Mouse (Mus musculus): Measurements from ENCODE around the gene Cxcr4. TPM values are rescaled to one million over a fixed set of nuclear protein-coding genes. Genes with fewer than 3 reads are reported as not detected.
A peak's percentile ranks its signal among the peaks of the same experiment; 100 is the strongest.

The Cxcr4 gene
- 10 to 100 TPM; 15.7 to 17.1 TPM for total RNA-seq (2021)
- long read RNA-seq, experiment 1, result 0 reads
- long read RNA-seq, experiment 2, result 0 reads

- DNase-seq, result peak; percentile 83
- intact Hi-C loops (cut with DNase I; ENCODE audit: low total_unique reads), result loop anchor here (5.0 kb wide), 1 partner anchor 230 kb away; no protein-coding TSS in a partner anchor
Observed at GRCm38 (mm10) chr1:128592211-128592741, at the start of gene Cxcr4. Gene Cxcr4, minus strand, starts transcription at chr1:128592293.

DNA sequence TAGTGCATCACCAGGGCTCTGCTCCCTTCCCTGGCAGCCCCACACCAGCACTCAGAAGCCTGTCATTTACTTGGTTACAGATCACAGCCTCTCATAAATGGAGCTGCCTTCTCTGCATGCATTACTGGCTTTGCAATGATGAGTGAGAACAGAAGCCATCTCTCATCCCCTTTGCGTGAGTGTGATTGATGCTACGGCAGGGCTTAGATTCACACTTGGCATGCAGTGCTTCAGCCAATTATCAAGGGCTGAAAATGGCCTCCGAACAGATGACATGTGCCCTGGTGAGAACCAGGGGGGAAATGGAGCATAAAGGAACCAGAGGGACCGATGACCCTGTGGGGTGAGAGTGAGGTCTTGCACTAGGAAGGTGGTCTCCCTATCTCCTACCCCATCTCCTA, 47.6 kb upstream of the Cxcr4 start:
- intact Hi-C loops (cut with DNase I; ENCODE audit: low total_unique reads), result no loop called here
- no peak for DNase-seq

GRCm38 (mm10) chr1:128637230-128637740, 45.2 kb upstream of the Cxcr4 start:
- intact Hi-C loops (cut with DNase I; ENCODE audit: low total_unique reads), result no loop called here
- no peak for DNase-seq

- intact Hi-C loops (cut with DNase I; ENCODE audit: low total_unique reads), result no loop called here
- DNase-seq, result no peak
Observed at GRCm38 (mm10) chr1:128636258-128637229, 44.5 kb upstream of the Cxcr4 start.

- intact Hi-C loops (cut with DNase I; ENCODE audit: low total_unique reads), result no loop called here
- no peak for DNase-seq
Observed at GRCm38 (mm10) chr1:128633711-128634379, 41.8 kb upstream of the Cxcr4 start.

DNA sequence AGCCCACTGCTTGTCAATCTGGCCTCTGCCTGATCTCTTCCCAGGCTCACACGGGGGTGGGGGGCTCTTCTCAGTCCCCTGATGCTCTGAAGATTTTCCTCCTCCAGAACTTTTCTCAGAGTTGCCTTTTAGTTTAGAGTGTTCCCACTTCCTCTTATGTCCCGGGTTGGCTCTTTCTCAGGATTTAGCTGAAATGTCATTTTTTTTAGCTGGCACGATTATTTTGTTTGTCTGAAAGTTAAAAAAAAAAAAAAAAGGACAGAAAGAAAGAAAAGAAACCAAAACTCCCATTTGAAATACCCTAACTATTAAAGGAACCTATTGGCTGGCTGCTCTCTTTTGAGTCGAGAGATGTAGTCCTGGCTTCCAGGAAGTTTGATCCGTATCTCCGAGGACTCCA, 40.4 kb upstream of the Cxcr4 start:
- no peak for DNase-seq
- intact Hi-C loops (cut with DNase I; ENCODE audit: low total_unique reads), result no loop called here

DNA sequence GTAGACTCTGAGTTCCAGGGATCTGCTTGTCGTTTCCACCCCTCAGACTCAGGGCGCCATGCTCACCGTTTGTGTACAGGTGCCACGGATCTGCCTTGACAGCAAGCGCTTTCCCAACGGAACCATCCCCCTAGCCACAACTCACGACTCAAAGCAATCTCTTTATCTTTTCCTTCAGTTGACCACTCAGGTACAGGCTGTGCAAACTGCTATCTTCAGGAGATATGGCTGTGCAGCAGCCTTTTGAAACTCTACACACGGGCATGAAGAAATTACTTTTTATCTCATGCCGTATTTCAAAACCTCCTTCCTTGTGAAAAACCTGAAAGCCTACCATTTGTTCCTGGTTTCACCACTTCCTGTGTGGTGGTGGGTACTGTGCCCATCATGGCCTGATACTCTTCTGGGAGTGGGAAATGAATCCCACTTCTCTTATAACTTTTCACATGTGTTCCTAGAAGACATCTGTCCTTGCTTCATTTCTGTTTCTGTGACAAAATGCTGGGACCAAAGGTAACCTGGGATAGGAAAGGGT, 34.1 kb upstream of the Cxcr4 start:
- intact Hi-C loops (cut with DNase I; ENCODE audit: low total_unique reads), result no loop called here
- no peak for DNase-seq

GRCm38 (mm10) chr1:128623594-128623887, 31.4 kb upstream of the Cxcr4 start:
- intact Hi-C loops (cut with DNase I; ENCODE audit: low total_unique reads), result no loop called here
- no peak for DNase-seq

GRCm38 (mm10) chr1:128622867-128623593, 30.9 kb upstream of the Cxcr4 start:
- DNase-seq, result no peak
- intact Hi-C loops (cut with DNase I; ENCODE audit: low total_unique reads), result no loop called here

DNA sequence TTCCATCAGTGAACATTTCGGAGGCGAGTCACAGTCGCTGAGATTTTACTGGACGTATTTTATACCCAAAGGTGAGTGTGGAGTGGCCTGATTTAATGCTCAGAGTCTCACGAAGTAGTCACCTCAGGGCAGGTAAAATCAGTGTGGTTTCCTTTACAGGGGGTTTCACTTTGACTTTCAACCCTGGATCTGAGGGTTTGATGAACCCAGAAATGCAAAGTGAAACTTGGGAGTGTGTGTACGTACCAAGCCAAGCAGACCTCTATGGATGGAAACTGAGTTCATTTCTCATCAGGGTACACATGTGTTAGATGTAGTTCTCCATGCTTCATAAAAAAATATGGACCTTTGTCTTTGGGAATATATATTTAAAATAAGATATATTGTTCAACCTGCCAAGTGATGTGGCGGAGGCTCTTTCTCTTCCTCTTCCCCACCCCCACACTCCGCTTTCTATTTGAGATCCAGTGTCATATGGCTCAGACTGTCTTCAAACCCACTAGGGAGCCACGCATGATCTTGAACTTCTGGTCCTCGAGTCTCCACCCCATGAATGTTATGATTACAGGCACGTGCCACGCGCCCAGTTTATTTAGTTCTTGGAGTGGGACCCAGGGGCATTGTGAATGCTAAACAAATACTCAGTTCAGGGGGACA, 25.7 kb upstream of the Cxcr4 start:
- DNase-seq, result no peak
- intact Hi-C loops (cut with DNase I; ENCODE audit: low total_unique reads), result no loop called here

GRCm38 (mm10) chr1:128616586-128616985, 24.5 kb upstream of the Cxcr4 start:
- no peak for DNase-seq
- intact Hi-C loops (cut with DNase I; ENCODE audit: low total_unique reads), result no loop called here

GRCm38 (mm10) chr1:128615459-128615806, 23.3 kb upstream of the Cxcr4 start:
- DNase-seq, result no peak
- intact Hi-C loops (cut with DNase I; ENCODE audit: low total_unique reads), result no loop called here

- intact Hi-C loops (cut with DNase I; ENCODE audit: low total_unique reads), result no loop called here
- no peak for DNase-seq
Observed at GRCm38 (mm10) chr1:128614653-128615458, 22.8 kb upstream of the Cxcr4 start.

DNA sequence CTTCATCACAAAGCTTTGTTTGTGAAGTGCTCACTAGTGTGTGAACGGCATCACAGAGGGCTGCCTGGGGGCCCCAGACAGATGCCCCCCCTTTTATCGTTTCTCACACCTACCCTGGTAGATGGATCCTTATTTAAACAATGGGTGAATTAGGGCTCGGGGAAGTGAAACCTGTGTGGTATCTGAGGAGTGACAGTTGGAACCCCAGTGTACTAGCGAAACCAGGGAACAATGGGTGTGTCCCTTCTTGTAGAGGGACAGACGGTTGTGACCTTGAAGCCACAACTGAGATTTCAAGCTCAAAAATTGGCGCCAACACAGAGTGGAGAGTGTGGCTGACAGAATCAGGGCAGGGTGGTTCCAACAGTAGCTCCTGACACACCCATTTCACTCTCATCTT, 16.0 kb upstream of the Cxcr4 start:
- intact Hi-C loops (cut with DNase I; ENCODE audit: low total_unique reads), result no loop called here
- DNase-seq, result no peak

GRCm38 (mm10) chr1:128607423-128607822, 15.3 kb upstream of the Cxcr4 start:
- intact Hi-C loops (cut with DNase I; ENCODE audit: low total_unique reads), result no loop called here
- DNase-seq, result no peak

GRCm38 (mm10) chr1:128605794-128606193, 13.7 kb upstream of the Cxcr4 start:
- DNase-seq, result no peak
- intact Hi-C loops (cut with DNase I; ENCODE audit: low total_unique reads), result no loop called here

DNA sequence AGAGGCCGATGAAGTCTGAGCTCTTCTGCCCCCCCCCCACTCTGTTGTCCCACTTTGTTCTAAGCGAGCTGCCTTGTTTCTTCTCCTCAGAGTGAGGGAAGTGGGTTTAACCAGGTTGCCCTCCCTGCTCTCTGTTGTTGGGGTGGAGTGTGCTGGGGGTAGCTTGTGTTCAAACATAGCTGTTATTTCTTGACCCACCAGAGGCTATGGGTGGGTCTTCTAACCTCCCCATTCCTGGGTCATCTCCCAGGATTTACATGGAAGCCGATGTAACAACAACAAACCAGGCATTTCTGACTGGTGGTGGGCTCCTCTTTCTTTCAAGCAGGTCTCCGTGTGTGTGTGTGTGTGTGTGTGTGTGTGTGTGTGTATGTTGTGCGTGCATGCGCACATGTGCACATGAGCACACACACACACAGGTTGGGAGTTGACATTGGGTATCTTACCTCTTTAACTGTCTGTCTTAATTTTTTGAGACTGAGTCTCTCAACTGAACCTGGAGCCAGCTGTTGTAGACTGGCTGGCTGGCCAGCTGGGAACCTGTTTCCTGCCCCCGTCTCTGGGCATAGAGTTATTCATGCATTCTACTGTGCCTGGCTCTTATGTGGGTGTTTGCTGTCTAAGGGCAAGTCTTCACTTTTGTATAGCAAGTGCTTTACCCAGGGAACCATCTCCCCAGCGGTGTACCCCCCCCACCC, 10.7 kb upstream of the Cxcr4 start:
- no peak for DNase-seq
- intact Hi-C loops (cut with DNase I; ENCODE audit: low total_unique reads), result no loop called here

Data from gastrocnemius, postnatal 14 days (tissue).